Mouse (Mus musculus) CH12F3 (cell line): ENCODE results near the gene Dctn3.

Source experiments
- in situ Hi-C: fragments of 300-500 bp; cut with MboI; formaldehyde crosslinking; loops from 2 replicates; pipeline ENCODE4 v1.14.3; 2020; ENCODE audit warnings: low sequenced_read_pairs

Gene Dctn3

DNA sequence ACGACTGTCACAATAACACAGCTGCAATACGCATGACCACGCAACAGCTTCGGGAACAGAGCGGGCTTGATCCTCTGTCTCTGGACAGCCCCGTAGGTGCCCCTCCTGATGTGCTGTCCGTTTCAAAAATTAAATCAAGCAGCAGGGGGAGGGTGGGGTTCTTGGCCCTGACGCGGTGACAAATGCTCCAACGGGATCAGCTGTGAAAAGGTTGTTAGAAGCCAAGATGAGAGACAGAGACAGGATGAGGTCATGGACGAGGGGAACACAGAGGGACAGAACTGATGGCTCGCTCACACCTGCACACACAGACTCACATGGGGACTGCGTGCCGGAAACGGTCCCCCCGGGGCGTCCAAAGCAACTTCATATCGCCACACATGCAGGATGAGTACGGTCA, 49.8 kb downstream of the Dctn3 start:
- in situ Hi-C loops, result no loop called here

DNA sequence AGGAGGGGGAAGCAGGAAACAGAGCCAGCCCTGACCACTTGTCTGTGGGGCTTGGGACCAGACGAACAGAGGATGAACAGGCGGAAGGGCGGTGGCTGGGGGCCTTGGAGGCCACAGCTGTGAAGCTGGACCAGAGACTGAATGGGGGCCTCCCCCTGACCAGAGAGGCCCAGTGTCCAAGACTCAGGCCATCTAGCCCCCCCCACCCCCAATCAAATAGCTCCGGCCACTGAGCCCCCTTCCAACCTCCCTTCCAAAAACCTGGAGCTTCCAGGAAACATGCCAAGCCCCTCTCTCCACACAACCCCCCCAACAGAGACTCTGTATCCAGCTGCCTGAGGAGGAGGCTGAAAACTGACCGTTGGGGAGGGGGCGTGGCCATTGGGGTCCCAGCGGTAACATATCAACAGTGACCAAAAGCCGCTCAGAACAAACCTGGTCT, 50.4 kb downstream of the Dctn3 start:
- in situ Hi-C loops, result no loop called here

DNA sequence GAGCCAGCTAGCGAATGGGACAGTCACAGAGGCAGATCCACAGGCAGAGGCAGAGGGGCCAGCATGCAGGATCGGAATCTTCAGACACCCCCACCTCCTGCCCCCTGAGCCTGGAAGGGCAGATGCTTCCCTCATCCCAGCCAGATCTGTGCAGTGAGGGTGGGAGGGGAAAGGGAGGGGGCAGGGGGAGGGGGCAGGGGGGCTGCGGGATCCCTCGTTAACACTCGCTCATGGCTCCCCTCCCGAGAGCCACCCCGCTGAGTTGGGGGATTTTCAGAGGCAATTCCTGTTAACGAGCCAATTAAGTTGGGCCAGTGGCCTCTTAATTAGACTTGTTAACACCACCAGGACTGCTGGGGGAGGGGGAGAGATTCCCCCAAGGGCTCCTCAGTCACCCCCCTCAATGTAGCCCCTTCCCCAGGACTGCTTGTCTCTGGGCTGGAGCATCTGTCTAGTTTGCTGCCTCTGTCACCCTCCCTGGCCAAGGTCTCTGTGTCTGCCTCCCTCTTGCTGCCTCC, 50.9 kb downstream of the Dctn3 start:
- in situ Hi-C loops, result no loop called here

DNA sequence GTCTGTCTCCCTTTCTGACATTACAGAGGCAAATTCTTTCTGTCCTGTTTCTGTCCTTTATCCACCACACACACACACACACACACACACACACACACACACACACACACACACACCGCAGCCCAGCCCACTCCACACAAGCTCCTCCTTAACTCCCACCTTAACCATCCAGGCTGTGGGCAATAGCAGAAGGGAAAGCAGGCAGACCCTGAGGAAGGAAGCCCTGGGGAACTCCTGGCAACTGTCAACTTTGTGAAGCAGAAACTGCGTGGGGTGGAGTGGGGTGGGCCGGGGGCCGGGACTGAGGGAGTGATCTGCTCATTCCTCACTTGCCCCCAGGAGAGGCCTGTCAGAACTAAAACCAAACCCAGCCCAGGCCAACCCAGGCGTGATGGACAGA, 51.5 kb downstream of the Dctn3 start:
- in situ Hi-C loops, result no loop called here

DNA sequence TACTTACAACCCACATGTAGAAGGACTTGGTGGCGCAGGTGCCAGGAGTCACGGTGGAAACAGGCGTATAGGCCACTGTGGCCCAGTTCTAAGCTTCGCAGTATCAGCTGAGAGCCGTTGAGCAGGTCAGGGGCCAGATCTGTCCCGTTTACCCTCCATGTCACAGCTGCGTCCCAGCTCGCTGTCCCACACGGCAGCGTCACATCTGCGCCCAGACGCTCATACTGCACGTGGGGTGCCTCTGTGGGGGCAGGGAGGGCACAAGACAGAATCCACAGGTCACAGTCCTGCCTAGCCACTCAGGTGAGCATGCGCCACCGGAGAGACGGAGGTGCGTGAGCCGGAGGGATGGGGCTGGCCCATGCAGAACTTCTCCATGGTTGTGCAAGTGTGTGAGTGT, 52.1 kb downstream of the Dctn3 start:
- in situ Hi-C loops, result no loop called here

DNA sequence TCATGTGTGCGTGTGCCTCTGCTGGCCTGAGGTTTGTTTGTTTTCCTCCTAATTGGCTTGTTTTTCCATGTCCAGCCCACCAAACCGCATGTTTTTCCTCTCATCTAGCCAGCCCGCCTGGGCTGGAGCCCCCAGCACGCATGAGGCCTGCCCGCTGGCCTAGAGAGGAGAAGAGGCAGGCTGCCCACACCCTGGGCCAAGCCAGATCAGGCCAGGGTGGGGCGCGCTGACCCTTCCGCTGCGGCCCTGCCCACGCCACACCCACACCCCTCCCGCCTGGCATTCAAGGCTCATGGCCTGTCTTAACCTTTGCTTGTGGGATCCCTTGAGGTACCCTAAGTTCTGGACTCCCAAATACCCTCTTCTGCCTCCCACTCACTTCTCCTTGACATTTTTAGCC, 56.3 kb downstream of the Dctn3 start:
- in situ Hi-C loops, result no loop called here

DNA sequence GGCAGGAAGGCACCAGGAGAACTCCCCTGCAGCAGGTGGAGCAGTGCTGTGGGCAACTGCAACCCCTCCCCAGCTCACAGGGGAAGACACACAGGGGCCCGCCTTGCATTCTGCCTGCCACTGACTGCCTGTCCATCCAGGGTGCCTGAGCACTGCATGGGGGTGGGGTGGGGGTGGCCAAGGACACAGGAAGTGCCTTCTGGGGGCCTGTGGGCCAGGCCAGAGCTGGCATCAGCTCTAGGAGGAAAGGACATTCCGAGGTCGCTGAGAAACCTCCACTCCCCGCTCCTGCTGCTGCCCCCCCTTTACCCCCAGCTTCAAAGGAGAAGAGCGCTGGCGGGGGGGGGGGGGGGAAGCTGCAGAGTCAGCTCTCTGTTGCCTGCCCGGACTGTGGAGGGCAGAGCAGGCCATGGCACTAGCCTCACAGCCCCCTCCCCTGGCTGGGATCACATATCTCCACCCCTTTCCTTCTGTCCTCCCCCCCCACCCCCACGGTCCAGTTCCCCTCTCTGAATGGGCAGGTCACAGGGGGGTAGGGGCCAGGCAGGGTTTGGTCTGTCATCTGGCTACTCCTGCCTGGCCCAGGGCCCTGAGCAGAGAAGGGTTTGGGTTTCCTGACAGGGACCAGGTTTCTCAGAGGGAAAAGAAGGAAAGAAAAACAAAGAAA, 57.8 kb downstream of the Dctn3 start:
- in situ Hi-C loops, result no loop called here
